Mouse (Mus musculus): ENCODE results near the gene Zfp101.

DNA sequence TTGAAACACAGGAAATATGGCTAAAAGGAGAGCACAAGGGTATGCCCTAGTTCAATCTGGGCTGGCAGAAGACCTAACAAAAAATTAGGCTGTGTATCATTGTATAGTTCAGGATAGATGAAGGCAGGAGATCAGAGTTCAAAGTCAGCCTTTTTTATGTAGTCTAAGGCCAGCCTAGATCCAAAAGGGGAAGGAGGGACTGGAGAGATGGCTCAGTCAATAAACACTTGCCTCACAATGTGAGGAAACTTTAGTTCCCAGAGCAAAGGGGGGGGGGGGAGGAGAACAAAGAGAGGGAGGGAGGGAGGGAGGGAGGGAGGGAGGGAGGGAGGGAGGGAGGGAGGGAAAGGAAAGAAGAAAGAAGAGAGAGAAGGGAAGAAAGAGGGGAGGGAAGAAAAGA, 46.7 kb upstream of the Zfp101 start:
- TF ChIP-seq CTCF (conservative IDR thresholded peaks at IDR 0.05; ENCODE audit: low read length) (no peak), POU5F1 (IDR thresholded peaks at IDR 0.05; ENCODE audit: borderline replicate concordance, low read length) (no peak), NANOG (IDR thresholded peaks at IDR 0.05; ENCODE audit: borderline replicate concordance, low read length) (no peak)

All from E14TG2a.4 (cell line).